Mouse (Mus musculus) spleen, adult 2 months (tissue): ENCODE data around the gene Gm45799. TPM values are rescaled to one million over a fixed set of nuclear protein-coding genes. Genes with fewer than 3 reads are reported as not detected.

Source experiments
- DNase-seq, 2 experiments: peaks; one replicate each; pipeline versions ENCODE4 v3.0.0 to v3.0.0-alpha.2; 2012 to 2021; ENCODE audit warnings: low spot score in 2 of 2, low read depth in 1 of 2
- H3K27ac ChIP-seq: fragments of 200-500 bp; 2 replicates; pipeline ENCODE4 v1.5.1; 2012; ENCODE audit warnings: low read length, inconsistent platforms; ENCODE audit not compliant: insufficient read depth
- H3K27me3 ChIP-seq: fragments of 200-500 bp; 2 replicates; pipeline ENCODE4 v1.6.1; 2012; ENCODE audit warnings: mild to moderate bottlenecking, moderate library complexity, low read length, inconsistent platforms; ENCODE audit not compliant: control insufficient read depth, insufficient read depth
- H3K36me3 ChIP-seq: fragments of 200-500 bp; 2 replicates; pipeline ENCODE4 v1.6.1; 2012; ENCODE audit warnings: mild to moderate bottlenecking, low read length, inconsistent platforms; ENCODE audit not compliant: control insufficient read depth, insufficient read depth
- H3K4me1 ChIP-seq: fragments of 200-500 bp; 2 replicates; pipeline ENCODE4 v1.6.1; 2011; ENCODE audit warnings: inconsistent platforms; ENCODE audit not compliant: control insufficient read depth, insufficient read depth, insufficient read length
- H3K4me3 ChIP-seq: fragments of 200-500 bp; 2 replicates; pipeline ENCODE4 v1.5.1; 2011; ENCODE audit warnings: mild to moderate bottlenecking, inconsistent platforms; ENCODE audit not compliant: insufficient read depth, insufficient read length; ENCODE audit errors: extremely low read depth
- CTCF ChIP-seq: fragments of 200-500 bp; IDR thresholded peaks from 2 replicates; pipeline ENCODE4 v1.5.1; 2011; ENCODE audit warnings: mild to moderate bottlenecking, inconsistent platforms; ENCODE audit not compliant: insufficient read depth, insufficient read length, insufficient replicate concordance; ENCODE audit errors: extremely low read depth
- POLR2A ChIP-seq: fragments of 200-500 bp; IDR thresholded peaks from 2 replicates; pipeline ENCODE4 v1.6.1; 2011; ENCODE audit warnings: low read depth, low read length, inconsistent platforms
- WGBS: fragments of 180-500 bp; shearing (Covaris S2); methylation state at CpG from one replicate; pipeline ENCODE4 v1.1.7; 2018; 5-methylcytosine and 5-hydroxymethylcytosine counted together
- polyA plus RNA-seq: library from polyadenylated mRNA; depleted of rRNA; stranded (reverse); fragments of >200 nt; gene quantifications from 2 replicates; pipeline ENCODE4 v1.2.3, GENCODE M21; 2012

The Gm45799 gene
- polyA plus RNA-seq, 1 experiment, result 155 TPM

DNA sequence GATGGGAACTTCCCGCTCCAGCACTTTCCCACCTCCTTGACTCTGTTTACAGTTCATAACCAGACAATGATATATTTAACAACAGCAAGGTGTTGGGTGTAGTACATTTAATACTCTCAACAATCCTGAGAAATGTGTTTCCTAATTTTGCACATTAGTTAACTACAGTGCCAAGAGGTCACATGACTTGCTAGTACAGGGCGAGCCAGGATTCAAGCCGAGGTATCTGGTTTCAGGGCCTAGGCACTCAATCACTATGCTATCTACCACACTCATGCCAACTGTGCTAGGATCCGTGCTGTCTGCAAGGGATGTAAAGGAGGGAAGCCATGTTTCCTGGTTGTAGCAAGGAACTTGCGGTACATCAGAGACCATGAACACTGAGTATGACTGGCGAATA, 23.8 kb upstream of the Gm45799 start:
- Histone ChIP-seq H3K27ac (no peak overlapping the region), H3K4me3 (no peak overlapping the region), H3K36me3 (peaks cover 8% of the 10 kb centered on the region), H3K4me1 (no peaks in the 10 kb centered on the region), H3K27me3 (no peaks in the 10 kb centered on the region)
- TF ChIP-seq CTCF (no peak), POLR2A (no peak)
- WGBS, result 90% methylated on average over 6 of the region's 6 CpGs
- no peak for DNase-seq

DNA sequence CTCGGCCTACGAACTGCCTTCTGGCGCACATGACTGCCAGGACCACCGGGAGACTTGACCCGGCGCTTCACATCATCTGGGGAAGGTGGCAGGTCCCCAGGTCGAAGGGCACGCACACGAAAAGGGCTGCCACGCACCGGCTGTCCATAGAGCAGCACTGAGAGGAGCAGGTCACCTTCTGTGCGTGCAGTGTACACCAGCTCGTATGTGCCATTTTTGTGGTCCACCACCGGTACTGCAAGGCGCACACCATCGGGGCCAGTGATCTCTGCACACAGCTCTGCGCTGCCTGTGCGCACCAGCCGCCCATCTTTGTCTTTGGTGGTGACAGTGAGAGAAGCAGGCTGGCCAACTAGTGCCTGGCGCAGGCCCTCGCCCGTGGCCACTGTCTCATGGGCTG, 22.5 kb upstream of the Gm45799 start:
- DNase-seq, result no peak
- Histone ChIP-seq H3K4me1 (no peaks in the 10 kb centered on the region), H3K4me3 (no peak overlapping the region), H3K27ac (no peak overlapping the region), H3K36me3 (peaks cover 8% of the 10 kb centered on the region), H3K27me3 (no peaks in the 10 kb centered on the region)
- TF ChIP-seq CTCF (no peak), POLR2A (no peak)
- WGBS, result 93% methylated on average over 22 of the region's 22 CpGs

DNA sequence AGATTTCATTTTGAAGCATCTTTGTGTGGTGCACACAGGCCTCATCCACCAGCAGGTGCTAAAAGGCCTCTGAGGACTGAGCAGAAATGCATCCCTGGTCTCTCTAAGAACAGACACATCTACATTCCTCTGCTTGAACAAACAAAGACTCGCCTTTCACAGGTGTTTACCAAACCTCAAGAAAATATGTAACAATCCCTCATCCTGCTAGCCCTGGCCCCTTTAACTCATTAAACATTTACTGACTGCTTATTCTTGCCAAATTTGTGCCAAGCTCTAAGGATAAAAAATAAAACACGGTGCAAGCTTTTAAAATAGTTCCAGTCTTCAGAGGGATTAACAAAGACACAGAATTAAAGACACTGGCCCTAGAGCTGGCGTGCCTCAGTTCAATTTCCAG, 20.7 kb upstream of the Gm45799 start:
- H3K4me3 ChIP-seq, result no peak overlapping the region
- H3K36me3 ChIP-seq, result peaks cover 8% of the 10 kb centered on the region
- 89% methylated on average over 3 of the region's 3 CpGs for WGBS

DNA sequence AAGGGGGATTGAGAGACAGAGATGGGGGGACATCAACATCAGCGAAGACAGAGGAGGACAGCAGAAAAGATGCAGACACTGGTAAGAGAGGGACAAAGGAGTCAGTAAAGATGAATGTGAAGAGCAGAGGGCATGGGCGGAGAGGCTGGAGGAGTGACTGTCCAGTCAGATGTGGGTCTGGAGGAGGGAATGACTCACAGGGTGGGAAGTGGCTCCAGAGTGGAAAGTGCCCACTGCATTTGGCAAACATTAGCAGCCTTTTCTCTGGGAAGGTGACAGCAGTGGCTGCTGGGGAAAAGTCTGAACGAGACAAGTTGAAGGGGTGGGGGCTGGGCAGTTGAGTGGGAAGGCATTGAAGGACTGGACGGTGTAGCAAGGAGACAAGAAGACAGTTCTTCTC, 19.3 kb upstream of the Gm45799 start:
- Histone ChIP-seq H3K27ac (no peak overlapping the region), H3K36me3 (peaks cover 8% of the 10 kb centered on the region), H3K27me3 (no peaks in the 10 kb centered on the region), H3K4me1 (no peaks in the 10 kb centered on the region), H3K4me3 (no peak overlapping the region)
- 90% methylated on average over 4 of the region's 4 CpGs for WGBS
- DNase-seq, result no peak
- TF ChIP-seq POLR2A (no peak), CTCF (no peak)

More for the DNA sequence above, 20.7 kb upstream of the Gm45799 start:
- no peak for DNase-seq
- TF ChIP-seq POLR2A (no peak), CTCF (no peak)
- H3K27me3 ChIP-seq, result no peaks in the 10 kb centered on the region
- no peak overlapping the region for H3K27ac ChIP-seq
- no peaks in the 10 kb centered on the region for H3K4me1 ChIP-seq

DNA sequence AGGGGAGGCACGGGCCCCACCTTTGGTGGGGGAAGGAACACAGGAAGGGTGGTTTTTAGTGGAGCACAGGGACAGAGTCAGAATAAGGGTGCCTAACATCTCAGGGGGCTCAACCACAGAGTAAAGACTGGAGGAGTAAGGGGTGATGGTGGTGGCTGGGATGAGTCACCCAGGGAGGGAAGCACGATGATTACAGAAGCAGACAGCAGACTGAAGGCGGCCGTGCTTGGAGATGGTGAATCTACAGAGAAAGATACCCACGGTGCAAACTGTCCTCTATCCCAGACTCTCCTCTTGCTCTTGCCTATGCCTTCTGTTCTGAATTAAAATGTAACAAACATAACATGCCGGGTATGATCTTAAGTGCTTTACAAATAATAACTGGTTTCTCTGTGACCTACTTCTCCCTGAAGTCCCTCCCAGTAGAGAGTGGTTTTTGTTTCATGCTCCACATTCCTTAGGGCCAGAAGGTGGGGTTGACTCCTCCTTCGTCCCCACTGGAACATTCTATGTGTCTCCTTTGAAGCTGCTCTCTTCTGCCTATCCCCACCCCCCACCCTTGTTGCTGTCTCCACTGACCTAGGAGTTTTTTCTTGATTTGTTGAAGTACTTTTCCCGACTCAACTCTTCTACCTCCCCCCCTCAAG, 18.6 kb upstream of the Gm45799 start:
- H3K36me3 ChIP-seq, result peaks cover 8% of the 10 kb centered on the region
- no peak overlapping the region for H3K4me3 ChIP-seq
- TF ChIP-seq CTCF (no peak), POLR2A (no peak)
- no peak overlapping the region for H3K27ac ChIP-seq
- WGBS, result 85% methylated on average over 8 of the region's 8 CpGs
- H3K27me3 ChIP-seq, result no peaks in the 10 kb centered on the region
- H3K4me1 ChIP-seq, result no peaks in the 10 kb centered on the region
- no peak for DNase-seq

DNA sequence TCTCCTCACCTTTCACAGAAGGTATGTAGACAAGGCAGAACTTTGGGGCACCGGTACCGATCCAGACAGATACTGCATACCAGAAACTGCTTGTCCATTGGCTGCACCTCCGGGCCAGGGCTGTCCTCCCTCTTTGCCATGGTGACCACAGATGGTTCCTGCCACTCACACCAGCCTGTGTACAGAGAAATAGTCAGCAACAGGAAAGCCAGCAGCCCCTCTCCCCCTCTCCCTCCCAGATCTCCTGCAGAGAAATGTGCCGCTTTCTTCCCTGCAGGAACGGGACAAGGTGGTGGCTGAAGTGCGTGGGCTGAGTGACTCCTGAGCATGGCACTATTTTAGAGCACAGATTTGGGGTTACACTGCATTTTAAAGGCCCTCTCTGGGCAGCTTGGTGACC, 15.0 kb upstream of the Gm45799 start:
- WGBS, result 86% methylated on average over 6 of the region's 6 CpGs
- Histone ChIP-seq H3K27ac (no peak overlapping the region), H3K4me1 (peaks cover 6% of the 10 kb centered on the region), H3K4me3 (no peak overlapping the region), H3K36me3 (no peaks in the 10 kb centered on the region), H3K27me3 (no peaks in the 10 kb centered on the region)
- TF ChIP-seq POLR2A (no peak), CTCF (no peak)
- DNase-seq, result no peak

DNA sequence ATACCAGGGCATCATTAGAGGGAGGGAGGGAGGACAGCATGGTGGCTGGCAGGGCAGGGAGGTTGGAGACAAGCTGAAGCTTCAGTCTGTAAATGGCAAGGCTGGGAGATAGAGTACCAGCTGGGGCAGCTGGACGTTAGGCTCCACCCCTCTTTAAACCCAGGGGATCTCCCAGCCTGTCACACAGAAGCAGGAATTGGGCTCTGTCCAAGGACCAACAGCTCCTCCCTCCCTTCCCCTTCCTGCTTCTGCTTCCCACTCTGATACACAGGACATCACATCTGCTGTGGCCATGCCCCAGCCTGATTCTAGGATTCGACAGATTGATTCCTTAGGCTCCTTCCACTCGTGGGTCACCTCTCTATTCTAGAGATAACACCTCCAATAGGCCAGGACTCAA, 11.7 kb upstream of the Gm45799 start:
- no peak overlapping the region for H3K4me3 ChIP-seq
- 0 out of 2 replicates have a peak, but pooled peaks cover 2% of the 10 kb centered on the region for H3K27me3 ChIP-seq
- TF ChIP-seq POLR2A, result no peak
- no peak for TF ChIP-seq CTCF
- WGBS, result 15% methylated on average over 3 of the region's 3 CpGs
- no peaks in the 10 kb centered on the region for H3K36me3 ChIP-seq
- peaks cover 8% of the 10 kb centered on the region for H3K4me1 ChIP-seq
- H3K27ac ChIP-seq, result no peak overlapping the region
- no peak for DNase-seq
